Mouse (Mus musculus) layer of hippocampus, adult 2 months (tissue): ENCODE data around the gene Galnt15. TPM values are rescaled to one million over a fixed set of nuclear protein-coding genes. Genes with fewer than 3 reads are reported as not detected.

Experiments used
- DNase-seq, 2 experiments: peaks; one replicate each; pipeline ENCODE4 v3.0.0; 2022; ENCODE audit warnings: low spot score in 2 of 2
- H3K27ac ChIP-seq: fragments of 200-600 bp; 2 replicates; pipeline ENCODE4 v1.8.1; 2022
- H3K4me3 ChIP-seq: fragments of 200-600 bp; 2 replicates; pipeline ENCODE4 v1.8.1; 2022; ENCODE audit warnings: mild to moderate bottlenecking
- CTCF ChIP-seq: fragments of 200-600 bp; conservative IDR thresholded peaks from 2 replicates; pipeline ENCODE4 v1.8.1; 2022; ENCODE audit warnings: antibody characterized with exemption, mild to moderate bottlenecking, moderate library complexity
- long read RNA-seq, 2 experiments: library from polyadenylated mRNA; stranded (forward); transcript quantifications; one replicate each; pipeline ENCODE4 v2.0.0; 2021; ENCODE audit warnings: borderline mapping rate in 2 of 2
- total RNA-seq, 2 experiments: library from RNA; stranded (reverse); gene quantifications; 2 replicates each; pipeline ENCODE4 v1.2.3; 2021

Gene Galnt15
- 1 to 10 TPM; 2.3 to 2.4 TPM for total RNA-seq
- long read RNA-seq, experiment 1, full-length matches to known transcripts = 1 of 1 reads
- long read RNA-seq, experiment 1, partial matches to known transcripts = 0 of 1 reads
- long read RNA-seq, experiment 1, other reads (novel, unspliced or antisense) = 0 of 1 reads
- long read RNA-seq, experiment 2, full-length matches to known transcripts = 5 of 5 reads
- long read RNA-seq, experiment 2, partial matches to known transcripts = 0 of 5 reads
- long read RNA-seq, experiment 2, other reads (novel, unspliced or antisense) = 0 of 5 reads

- peak within 1 kb of the TSS; percentile 31 for H3K4me3 ChIP-seq
- TF ChIP-seq CTCF = no peak
- DNase-seq = no peak
- peak within 1 kb of the TSS; percentile 37; the same call in 1 of the 2 replicates for H3K27ac ChIP-seq
These were observed at the start of gene Galnt15 for GRCm38 (mm10) chr14:32028681-32029091. Gene Galnt15 (plus strand): TSS chr14:32028989.

- DNase-seq = no peak
- TF ChIP-seq CTCF = no peak
- Histone ChIP-seq H3K4me3 (no peak overlapping the region), H3K27ac (peak overlapping the region; percentile 50)
These were observed 34.8 kb upstream of the Galnt15 start for GRCm38 (mm10) chr14:31994021-31994420.

GRCm38 (mm10) chr14:32000941-32001340 is 27.8 kb upstream of the Galnt15 start:
- Histone ChIP-seq H3K27ac (no peak overlapping the region), H3K4me3 (no peak overlapping the region)
- no peak for TF ChIP-seq CTCF
- DNase-seq = no peak

- Histone ChIP-seq H3K27ac (peak overlapping the region; percentile 43; the same call in 1 of the 2 replicates), H3K4me3 (no peak overlapping the region)
- TF ChIP-seq CTCF = no peak
- DNase-seq = peak; percentile 51 to 84
These were observed 26.1 kb upstream of the Galnt15 start for GRCm38 (mm10) chr14:32002502-32003338.

- DNase-seq = no peak
- Histone ChIP-seq H3K27ac (no peak overlapping the region), H3K4me3 (no peak overlapping the region)
- TF ChIP-seq CTCF = no peak
These were observed 24.7 kb upstream of the Galnt15 start for GRCm38 (mm10) chr14:32003904-32004596.

DNA sequence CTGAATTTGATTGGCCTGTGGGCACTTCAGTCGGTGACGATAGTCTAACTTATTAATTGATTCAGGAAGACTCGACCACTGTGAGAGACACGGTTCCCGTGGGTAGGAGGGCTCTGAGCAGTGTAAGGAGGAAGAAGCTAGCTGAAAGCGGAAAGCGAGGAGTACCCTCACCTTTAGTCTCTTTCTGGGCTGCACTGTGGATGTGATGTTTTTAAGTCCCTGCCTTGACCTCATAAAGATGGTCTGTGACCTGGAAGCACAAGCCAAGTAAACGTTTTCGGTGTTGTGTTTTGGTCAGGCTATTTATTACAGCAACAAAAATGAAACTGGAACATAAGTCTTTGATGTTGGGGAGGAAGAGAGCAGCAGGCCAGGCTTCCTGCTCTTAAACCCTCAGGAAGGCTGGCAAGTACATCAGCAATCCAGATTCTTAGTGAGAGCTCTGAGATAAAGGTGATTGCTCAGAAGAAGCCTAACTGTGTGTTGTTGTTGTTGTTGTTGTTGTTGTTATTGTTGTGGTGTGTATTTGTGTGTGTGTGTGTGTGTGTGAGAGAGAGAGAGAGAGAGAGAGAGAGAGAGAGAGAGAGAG is 23.0 kb upstream of the Galnt15 start:
- TF ChIP-seq CTCF = no peak
- peak overlapping the region; percentile 62; the same call in 1 of the 2 replicates for H3K27ac ChIP-seq
- H3K4me3 ChIP-seq = no peak overlapping the region
- DNase-seq = no peak

- Histone ChIP-seq H3K27ac (peak overlapping the region; percentile 59), H3K4me3 (no peak overlapping the region)
- DNase-seq = no peak
- TF ChIP-seq CTCF = no peak
These were observed 21.0 kb upstream of the Galnt15 start for GRCm38 (mm10) chr14:32007654-32008335.

- TF ChIP-seq CTCF = no peak
- no peak for DNase-seq
- Histone ChIP-seq H3K4me3 (no peak overlapping the region), H3K27ac (no peak overlapping the region)
These were observed 19.1 kb upstream of the Galnt15 start for GRCm38 (mm10) chr14:32009715-32010114.

DNA sequence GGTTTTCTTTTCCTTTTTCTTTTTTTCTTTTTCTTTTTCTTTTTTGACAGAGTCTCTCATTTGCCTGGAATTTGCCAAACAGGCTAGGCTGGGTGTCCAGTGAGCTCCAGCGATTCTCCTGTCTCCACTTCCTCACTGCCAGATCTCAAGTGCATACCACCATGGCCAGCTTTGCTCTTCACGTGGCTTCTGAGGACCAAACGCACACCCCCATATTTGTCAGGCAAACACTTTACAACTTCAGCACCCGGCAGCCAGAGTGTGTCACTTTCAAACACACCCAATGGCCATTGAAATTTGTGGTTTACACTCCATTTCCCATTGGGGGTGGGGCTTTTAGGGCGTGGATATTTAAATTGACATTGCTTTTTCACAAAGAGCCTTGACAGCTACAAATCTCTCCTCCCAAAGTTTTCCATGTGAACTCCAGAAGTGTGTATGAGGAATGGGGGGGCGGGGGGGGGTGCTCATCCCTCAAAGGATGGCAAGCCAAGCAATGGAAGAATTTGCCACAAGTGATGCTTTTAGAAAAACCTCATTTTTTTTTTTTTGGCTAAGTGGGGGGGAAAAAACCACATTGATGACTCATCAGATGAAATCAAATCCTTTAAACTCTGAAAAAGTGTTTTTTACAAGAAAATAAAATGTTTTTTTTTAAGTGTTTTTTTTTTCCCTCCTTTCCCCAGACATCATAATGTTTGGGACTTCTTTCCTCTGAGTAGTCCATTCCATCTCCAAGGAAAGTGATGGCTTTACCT is 17.1 kb upstream of the Galnt15 start:
- TF ChIP-seq CTCF = no peak
- Histone ChIP-seq H3K4me3 (no peak overlapping the region), H3K27ac (no peak overlapping the region)
- no peak for DNase-seq

GRCm38 (mm10) chr14:32015131-32015770 is 13.5 kb upstream of the Galnt15 start:
- DNase-seq = no peak
- peak overlapping the region; percentile 59 for H3K27ac ChIP-seq
- H3K4me3 ChIP-seq = no peak overlapping the region
- no peak for TF ChIP-seq CTCF

- no peak for TF ChIP-seq CTCF
- H3K4me3 ChIP-seq = no peak overlapping the region
- H3K27ac ChIP-seq = peak overlapping the region; percentile 82
- DNase-seq = no peak
These were observed 12.3 kb upstream of the Galnt15 start for GRCm38 (mm10) chr14:32016466-32016865.
